Mouse (Mus musculus): ENCODE results near the gene Spryd3.

Spryd3 gene

DNA sequence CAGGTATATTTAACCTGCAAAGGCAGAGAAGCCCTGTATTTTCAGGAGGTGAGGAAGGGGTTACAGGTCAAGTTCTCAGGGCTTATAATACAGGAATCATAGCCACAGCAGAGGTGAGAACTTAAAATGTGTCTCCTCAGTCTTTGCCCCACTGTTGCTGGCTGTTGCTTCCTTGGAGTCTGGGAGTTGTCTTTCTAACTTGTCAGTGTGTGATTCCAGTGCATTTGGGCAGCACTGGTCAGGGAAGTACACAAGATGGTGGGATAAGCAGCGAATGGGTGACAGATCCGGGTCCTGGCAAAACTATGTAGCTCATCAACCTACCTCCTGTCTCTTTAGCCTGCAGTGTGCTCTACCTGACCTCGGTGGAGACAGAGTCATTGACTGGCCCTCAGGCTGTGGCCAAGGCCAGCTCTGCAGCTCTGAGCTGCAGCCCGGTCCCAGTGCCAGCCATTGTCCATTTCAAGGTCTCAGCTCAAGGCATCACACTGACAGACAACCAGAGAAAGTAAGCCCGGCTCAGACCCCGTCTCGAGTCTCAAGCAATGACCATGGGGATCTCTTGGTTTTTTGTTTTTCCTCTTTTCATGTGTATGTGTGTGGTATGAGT is 21.3 kb downstream of the Spryd3 start:
- no peak for DNase-seq (ENCODE audit: low read depth, low spot score)

DNA sequence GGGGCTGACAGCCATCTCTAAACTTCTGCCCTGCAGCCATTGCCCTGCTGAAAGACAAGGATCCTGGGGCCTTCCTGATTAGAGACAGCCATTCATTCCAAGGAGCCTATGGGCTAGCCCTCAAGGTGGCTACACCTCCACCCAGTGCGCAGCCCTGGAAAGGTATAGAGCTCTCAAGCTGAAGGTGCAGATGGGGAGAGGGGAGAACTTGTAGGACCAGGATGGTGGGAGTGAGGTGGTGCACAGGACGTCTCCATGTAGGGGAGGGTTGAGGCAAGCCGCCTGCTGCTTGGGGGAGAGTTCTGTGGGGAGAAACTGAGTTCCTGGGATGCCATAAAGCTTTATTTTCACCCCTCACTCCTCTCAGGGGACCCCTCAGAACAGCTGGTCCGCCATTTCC is 22.4 kb downstream of the Spryd3 start:
- no peak for DNase-seq (ENCODE audit: low read depth, low spot score)

DNA sequence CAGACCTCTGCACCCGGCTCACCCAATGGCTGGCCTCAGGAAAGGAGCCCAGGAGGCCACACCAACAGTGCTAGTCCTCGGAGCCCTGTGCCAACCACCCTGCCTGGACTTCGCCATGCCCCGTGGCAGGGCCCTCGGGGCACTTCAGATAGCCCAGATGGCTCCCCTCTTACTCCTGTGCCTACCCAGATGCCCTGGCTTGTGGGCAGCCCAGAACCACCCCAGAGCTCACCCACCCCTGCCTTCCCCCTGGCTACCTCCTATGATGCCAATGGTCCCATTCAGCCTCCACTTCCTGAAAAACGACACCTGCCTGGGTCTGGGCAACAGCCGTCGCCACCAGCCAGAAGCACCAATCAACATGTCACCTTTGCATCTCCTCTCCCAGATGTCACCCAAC is 23.2 kb downstream of the Spryd3 start:
- DNase-seq (ENCODE audit: low read depth, low spot score): no peak

DNA sequence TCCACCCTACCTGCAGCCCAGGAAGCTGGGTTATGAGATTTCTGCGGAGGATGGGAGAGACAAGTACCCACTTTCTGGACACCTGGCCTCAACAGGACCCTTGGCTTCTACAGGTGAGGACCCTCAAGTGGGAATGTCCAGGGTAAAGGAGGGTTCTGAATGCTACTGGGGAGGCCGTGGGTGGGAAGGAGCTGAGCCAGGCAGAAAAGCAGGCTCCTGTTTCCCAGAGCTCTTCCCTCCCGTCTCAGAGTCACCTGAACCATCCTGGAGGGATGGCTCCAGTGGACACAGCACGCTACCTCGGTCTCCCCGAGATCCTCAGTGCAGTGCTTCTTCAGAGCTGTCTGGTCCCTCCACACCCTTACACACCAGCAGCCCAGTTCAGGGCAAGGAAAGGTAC is 23.9 kb downstream of the Spryd3 start:
- no peak for DNase-seq (ENCODE audit: low read depth, low spot score)

DNA sequence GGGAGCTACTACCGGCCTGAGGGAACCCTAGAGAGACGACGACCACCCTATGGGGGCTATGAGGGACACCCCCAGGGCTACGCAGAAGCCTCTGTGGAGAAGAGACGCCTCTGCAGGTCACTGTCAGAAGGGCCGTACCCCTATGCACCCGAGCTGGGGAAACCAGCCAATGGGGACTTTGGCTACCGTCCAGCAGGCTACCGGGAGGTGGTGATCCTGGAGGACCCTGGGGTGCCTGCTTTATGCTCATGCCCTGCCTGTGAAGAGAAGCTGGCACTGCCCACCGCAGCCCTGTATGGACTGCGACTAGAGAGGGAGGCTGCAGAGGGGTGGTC is 24.6 kb downstream of the Spryd3 start:
- no peak for DNase-seq (ENCODE audit: low read depth, low spot score)

DNA sequence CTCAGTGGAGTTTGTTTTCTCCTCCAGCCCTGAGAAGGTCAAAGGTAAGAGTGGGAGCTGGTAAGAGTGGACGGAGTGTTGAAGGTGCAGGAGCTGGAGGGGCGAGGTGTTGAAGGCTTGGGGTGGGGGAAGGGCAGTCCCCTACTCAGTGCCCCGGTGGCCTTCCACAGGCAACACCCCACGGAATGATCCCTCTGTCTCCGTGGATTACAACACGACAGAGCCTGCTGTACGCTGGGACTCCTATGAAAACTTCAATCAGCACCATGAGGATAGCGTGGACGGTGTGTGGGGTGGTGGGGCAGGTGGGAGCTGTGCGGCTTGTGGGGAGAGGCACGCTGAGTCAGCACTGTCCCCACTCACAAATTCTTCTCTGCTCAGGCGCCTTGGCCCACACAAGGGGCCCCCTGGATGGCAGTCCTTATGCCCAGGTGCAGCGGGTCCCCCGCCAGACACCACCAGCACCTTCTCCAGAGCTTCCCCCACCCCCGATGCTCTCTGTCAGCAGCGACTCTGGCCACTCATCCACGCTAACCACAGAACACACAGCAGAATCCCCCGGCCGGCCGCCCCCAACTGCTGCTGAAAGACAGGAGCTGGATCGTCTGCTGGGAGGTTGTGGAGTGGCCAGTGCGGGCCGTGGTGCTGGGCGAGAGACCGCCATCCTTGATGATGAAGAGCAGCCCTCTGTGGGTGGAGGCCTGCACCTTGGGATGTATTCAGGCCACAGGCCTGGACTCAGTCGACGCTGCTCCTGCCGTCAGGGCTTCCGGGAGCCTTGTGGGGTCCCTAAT is 25.1 kb downstream of the Spryd3 start:
- no peak for DNase-seq (ENCODE audit: low read depth, low spot score)

DNA sequence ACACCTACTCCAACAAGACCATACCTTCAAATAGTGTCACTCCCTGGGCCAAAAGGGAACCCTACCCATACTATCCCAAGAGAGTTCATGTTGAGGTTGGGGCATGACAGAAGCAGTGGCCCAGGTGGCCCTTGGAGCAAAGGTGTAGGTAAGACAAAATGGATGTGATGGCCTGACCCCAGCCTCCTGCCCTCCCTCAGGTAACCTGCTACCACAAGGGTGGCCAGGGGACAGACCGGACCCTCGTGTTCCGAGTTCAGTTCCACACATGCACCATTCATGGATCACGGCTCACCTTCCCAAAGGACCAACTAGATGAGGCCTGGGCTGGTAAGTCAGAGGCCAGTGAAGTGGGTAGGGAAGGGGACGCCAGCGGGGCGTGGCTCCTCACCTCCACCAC is 25.8 kb downstream of the Spryd3 start:
- DNase-seq (ENCODE audit: low read depth, low spot score): no peak

DNA sequence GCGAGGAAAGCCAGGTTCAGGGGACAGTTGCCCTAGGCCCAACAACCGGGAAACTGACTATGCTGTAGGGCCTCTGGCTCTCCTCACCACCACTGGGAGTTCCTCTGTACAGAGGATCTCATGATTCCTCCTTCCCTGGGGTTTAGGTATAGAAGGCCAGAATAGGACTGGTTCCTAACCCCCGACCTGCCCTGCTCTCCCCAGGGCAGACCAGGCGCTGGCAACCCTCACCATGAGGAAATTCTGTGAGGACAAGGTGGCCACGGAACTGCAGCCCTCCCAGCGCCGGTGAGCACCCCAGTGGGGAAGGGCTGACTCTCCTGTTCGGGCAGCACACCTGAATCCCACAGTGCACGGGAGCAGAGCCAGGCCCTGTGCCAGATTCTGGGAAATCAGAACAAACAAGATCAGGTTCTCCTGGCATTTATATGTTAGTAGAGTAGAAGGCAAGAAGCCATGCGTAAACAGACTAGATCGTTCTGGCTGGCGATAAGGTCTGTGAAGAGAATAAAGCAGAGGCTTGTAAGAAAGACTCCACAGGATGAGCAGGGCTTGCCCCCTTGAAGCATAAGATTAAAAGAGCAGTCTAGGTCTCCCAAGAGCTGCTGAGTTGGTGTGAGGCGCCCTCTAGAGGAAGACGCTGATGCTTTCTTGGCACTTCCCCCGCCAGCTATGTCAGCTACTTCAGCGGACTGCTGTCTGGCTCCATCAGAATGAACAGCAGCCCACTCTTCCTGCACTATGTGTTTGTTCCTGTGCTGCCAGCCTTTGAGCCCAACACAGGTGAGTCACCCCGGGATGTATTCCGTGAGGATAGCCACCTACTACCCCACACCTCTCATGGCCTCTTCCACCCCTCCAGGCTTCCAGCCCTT is 27.1 kb downstream of the Spryd3 start:
- DNase-seq (ENCODE audit: low read depth, low spot score): peak; percentile 79

DNA sequence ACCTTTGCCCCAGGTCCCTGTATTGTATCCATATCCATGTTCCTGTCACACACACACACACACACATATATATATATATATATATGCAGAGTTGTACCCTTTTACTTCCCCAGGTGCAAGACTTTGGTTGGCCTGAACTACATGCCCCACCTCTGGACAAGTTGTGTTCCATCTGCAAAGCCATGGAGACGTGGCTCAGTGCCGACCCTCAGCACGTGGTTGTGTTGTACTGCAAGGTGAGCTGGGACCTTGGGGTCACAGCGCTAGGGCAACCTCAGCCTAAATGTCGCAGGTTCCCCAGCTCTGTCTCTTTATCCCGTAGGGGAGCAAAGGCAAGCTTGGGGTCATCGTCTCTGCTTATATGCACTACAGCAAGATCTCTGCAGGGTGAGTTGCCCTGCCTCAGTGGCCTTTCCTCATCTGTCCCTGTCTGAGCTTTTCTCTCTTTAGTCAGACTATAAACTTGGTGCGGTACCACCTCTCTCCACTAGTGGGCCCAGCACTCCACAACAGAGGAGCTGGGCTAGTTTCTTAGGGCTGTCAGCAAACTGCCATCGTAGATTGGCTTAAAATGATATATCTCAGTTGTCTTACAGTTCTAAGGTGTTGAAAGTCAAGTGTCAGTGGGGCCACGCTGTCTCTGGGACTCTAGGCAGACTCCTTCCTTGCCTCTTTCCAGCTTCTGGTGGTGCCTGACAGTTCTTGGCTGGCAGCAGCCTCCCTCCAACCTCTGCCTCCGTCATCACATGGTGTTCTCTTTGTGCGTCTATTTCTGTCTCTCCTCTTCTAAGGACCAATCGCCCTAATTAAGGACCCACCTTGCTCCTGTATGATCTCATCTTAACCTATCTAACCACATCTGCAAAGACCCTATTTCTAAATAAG is 28.1 kb downstream of the Spryd3 start:
- peak; percentile 77 for DNase-seq (ENCODE audit: low read depth, low spot score)

DNA sequence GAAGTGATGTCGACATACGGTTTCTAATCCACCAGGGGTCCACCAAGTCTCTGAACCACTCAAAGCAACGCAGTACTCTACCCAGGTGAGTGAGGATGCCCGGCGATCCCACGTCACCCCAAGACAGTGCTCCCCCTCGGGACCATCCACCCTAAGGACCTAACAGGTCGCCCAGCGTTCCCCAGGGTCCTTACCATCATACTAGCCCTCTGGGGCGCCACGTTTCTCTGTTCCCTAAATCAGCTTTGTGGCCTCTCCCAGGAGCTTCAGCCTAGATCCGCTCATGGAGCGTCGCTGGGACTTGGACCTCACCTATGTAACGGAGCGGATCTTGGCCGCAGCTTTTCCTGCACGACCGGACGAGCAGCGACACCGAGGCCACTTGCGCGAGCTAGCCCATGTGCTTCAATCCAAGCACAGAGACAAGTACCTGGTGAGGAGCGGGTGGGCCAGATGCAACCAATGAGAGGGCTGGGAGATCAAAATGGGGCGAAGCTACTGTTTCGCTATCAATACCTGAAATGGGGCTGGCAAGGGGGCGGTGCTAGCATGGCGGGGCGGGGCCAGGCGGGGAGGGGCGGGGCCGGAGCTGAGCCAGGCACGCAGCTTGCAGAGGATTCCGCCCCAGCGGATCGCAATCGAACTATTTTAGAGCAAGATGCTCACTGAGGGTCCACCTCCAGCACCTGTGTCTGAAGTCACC is 29.1 kb downstream of the Spryd3 start:
- DNase-seq (ENCODE audit: low read depth, low spot score): no peak

DNA sequence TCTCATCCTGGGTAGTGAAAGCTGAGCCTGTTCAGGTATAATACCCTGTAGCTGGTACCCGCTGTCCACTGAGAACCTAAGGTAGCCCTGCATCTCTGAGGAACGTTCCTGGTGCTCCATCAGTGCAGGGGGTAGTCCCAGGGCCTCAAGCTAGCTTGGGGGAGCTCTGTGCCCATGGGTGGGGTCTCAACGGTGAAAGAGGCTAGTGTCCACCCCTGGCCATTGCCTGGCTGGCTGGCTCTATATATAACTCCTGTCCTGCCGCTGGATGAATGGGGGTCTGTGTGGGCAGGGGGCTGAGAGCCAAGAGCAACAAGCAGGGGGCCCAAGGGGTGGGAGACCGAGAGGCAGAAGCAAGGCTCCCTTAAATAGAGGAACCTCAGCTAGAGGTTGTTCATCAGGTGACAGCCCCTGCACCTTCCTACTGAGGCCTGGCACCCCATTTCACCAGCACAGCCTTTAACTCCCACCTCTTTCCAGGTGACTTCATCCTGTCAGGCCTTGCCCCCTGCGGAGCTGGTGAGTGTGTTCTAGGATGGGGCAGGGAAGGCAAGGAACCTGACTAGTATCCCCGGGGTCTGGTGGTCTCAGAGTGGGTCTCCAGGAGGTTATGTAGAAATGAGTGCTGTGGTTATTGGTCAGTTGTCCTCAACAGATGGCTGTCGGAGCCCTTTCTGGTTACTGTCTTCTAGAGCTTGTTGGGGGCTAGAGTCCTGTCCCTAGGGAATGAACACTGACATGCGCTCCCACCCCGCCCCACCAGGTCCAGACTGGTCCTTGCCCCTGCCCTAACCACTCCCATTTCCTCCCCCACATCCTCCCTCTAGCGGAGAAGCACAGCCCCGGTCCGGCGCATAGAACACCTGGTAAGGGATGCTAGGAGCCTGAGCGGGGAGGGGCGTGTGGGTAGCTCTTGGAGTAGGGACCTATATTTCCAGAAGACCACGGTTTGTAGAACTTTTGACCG is 30.0 kb downstream of the Spryd3 start:
- no peak for DNase-seq (ENCODE audit: low read depth, low spot score)

DNA sequence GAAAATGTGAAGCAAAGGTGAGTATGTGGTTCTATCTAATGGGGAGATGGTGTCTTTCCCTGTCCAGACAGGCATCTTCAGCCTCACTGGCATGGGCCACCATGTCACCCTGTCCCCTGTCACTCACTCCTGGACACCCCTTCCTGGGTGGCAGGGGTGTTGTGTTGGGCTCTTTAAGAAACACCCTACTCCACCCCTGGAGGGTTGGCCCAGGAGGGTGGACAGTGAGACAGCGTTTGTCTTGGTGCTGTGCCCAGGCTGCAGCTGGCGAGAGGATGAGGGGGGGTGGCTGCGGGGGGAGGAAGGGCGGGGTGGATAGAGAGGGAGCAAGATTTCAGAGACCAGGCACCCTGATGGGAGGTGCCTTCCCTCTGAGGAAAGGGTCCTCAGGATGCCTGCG is 30.7 kb downstream of the Spryd3 start:
- DNase-seq (ENCODE audit: low read depth, low spot score): no peak

DNA sequence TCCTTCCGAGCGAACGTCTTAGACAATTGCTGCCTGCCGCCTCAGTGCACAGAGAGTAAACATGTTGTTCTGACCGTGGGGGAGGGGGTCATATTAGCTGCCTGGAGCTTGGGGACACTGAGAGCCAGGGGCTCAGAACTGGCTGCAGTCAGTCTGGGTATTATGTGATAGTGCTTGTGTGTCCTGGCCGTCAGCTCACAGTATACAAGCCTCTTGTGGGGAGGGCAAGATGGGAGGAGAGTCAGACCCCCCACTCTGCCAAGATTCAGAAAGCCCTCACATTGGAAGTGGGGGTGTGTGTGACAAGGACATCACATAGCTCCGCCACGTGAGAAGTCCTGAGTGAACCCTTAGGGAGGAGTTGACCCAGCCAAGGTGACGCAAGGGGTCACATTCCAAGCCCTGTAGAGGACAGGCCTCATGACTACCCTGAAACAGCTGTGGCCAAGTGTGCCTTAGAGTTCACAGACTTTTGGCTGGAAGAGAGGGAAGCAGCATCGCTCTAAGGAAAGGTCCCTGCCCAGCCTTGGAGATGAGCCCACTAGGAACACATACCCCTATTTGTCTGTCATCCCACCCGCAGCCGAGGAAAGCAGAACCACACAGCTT is 32.0 kb downstream of the Spryd3 start:
- DNase-seq (ENCODE audit: low read depth, low spot score): peak; percentile 68

DNA sequence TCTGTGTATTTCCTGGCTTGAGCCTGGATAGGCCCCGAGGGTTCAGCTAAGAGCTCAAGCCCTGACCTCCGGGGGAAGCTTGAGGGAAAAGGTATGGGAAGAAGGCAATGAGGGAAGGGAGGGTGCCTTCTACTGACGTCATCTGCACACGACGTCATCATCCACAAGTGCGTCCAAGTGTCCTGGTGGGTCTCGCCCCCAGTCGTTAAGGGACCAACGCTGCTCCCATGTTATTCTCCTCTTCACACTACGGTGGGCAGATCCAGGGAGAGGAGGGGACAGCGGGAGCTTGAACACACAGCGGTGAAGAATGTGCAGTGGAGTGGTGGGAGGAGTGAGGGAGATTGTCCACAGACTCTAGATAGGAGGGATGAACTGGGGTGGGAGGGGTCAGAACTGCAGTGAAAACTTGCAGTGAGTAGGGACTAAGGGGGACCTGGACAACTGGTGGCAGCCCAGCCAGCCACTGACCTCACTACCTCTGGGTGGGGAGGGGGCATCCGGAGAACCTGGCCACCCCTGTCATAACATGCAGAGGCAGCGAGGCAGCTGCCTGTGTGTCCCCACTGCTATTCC is 32.6 kb downstream of the Spryd3 start:
- no peak for DNase-seq (ENCODE audit: low read depth, low spot score)

DNA sequence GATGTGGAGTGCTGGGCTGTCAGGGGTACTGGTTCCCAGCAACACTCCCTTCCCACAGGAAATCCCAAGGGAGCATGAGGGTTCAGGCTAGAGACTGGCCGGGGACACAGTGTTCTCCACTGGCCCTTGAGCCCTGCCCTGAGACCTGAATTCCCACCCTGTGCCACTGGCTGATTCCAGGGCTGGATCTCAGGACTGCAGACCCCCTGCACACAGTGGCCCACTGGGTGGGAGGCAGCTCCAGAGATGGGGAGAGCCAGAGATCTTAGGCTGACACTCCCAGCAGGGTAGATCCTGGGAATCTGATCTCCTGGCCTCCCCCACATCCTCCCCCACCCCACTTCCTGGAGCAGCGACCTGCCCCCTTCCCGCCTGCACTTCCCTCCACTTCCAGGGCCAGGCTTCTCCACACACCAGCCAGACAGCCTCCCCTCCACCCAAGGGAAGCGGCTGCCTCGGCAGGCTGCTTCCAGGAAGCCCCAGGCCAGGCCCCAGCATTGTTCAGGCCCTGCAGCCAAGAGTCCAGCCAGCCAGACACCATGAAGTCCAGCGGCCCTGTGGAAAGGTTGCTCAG is 33.4 kb downstream of the Spryd3 start:
- DNase-seq (ENCODE audit: low read depth, low spot score): no peak

DNA sequence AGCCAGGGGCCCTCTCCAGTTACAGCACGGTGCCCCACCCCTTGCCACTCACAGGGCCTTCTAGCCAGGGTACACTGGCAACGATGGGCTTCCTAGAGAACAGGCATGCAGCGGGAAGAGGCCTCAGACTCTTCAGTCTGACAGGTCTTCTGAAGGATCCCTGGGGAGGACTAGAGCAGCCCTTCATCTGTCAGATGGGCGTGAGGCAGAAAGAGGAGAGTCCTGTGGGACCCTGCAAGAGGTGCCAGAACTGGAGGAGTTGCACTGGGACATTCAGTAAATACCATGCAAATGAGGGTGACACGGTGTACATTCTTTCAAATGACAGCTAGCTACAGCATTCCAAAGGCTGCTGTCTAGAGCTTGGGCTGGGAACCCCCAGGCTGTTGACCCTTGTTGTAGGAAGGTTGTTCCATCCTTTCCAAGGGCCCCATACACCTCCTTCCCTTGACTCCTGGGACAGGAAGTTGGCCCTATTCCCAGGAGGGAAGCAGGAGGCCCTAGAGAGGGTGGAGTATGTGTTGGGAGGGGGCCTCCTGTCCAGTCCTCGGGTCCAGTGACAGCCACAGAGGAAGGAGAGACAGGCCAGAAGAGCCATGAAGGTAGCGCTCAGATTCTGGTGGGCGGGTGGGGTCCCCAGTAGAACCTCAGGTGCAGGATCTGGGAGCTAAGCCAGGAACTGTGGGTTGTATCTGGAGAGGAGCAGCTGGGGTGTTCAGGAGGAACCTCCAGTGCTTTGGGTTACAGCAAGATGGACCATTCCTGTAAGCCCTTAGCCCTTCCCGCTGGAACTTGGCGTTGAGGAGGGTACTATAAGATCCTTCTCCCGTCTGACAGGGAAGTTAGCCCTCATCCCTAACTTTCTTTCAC is 34.1 kb downstream of the Spryd3 start:
- DNase-seq (ENCODE audit: low read depth, low spot score): no peak

DNA sequence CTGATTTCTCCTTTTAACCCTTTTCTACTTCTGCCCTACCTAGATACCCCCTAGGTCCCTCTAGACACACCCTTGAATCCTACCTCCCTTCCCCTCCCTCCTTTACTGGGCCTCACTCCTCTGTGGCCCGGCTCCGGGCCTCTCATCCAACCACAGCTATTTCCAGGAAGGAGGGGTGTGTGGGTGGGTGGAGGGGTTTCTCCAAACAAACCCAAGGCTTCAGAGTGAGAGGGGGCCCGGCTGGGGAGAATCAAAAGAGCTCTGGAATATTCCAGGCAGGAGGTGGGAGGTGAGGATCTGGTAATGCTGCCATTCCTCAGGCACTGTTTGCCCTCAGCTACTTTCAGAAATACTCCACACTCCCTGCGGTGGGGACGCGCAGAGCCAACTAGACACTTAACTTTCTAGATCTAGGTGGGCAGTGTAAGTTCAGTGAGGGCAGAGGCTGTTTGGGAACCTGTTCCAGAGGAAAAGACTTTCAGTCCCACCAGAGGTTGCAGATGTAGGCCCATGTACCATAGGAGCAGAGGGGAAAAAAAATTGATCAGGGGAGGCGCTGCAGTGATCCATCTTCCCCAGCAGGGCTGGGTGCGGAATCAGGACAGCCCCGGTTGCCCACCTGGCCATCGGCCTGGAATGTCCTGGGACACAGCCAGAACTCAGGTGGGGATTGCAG is 34.9 kb downstream of the Spryd3 start:
- DNase-seq (ENCODE audit: low read depth, low spot score): no peak
